Mouse (Mus musculus) C2C12 (cell line): ENCODE results near the gene E030018B13Rik.

ENCODE experiments used
- CTCF ChIP-seq: IDR thresholded peaks from one replicate; pipeline ENCODE4 v1.5.1; 2011; ENCODE audit not compliant: control insufficient read depth, insufficient read depth, insufficient read length
- FOSL1 ChIP-seq: IDR thresholded peaks from one replicate; pipeline ENCODE4 v1.8.0; 2011; ENCODE audit warnings: mild to moderate bottlenecking, low read length; ENCODE audit not compliant: poor library complexity, insufficient read depth, severe bottlenecking
- MAX ChIP-seq: IDR thresholded peaks from one replicate; pipeline ENCODE4 v1.6.1; 2011; ENCODE audit warnings: mild to moderate bottlenecking, control low read depth
- MYOD1 ChIP-seq: IDR thresholded peaks from one replicate; pipeline ENCODE4 v1.6.1; 2011; ENCODE audit warnings: low read depth; ENCODE audit not compliant: control insufficient read depth, insufficient read length
- USF1 ChIP-seq: IDR thresholded peaks from one replicate; pipeline ENCODE4 v1.6.1; 2011; ENCODE audit warnings: low read depth, mild to moderate bottlenecking, control low read depth, moderate library complexity

DNA sequence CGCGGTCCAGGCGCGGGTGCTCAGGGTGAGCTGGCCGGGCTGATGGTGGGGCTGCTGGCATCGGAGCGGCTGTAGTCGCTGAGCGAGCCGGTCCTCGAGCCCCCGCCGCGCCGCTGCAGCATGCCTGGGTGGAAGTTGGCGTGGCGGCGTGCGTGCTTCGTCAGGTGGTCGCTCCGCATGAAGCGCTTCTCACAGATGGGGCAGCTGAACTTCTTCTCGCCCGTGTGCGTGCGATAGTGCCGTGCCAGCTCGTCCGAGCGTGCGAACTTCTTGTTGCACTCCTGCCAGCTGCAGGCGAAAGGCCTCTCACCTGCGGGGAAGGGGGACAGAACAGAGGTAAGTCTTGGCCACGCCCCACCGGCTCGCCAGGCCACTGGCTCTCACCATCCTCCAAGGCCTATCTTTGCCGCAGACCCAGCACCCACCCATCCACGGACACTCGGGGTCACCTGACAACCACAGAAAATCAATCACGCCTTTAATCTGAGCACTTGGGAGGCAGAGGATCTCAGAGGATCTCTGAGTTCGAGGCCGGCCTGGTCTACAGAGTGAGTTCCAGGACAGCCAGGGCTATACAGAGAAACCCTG, 25.1 kb upstream of the E030018B13Rik start:
- TF ChIP-seq CTCF (no peak), FOSL1 (no peak), MYOD1 (no peak), MAX (no peak), USF1 (no peak)
